Mouse (Mus musculus) MEL (cell line): Measurements from ENCODE around the gene Map3k21. TPM values are rescaled to one million over a fixed set of nuclear protein-coding genes. Genes with fewer than 3 reads are reported as not detected.
A peak's percentile ranks its signal among the peaks of the same experiment; 100 is the strongest.

Source experiments
- DNase-seq: peaks from one replicate; pipeline ENCODE4 v3.0.0; 2011; ENCODE audit warnings: low read depth, low spot score
- H3K27ac ChIP-seq: 2 replicates; pipeline ENCODE4 v1.5.1; 2012; ENCODE audit warnings: low read depth, mild to moderate bottlenecking, control low read depth, low read length, moderate library complexity; ENCODE audit not compliant: control insufficient read depth
- H3K27me3 ChIP-seq, 2 experiments: fragments of 150-350 bp in 1 of 2; sonication (generic) in 1 of 2; 2 replicates each; pipeline ENCODE4 v1.6.1; 2012; ENCODE audit warnings: low read length in 2 of 2, mild to moderate bottlenecking in 2 of 2, improper control_type of control experiment in 1 of 2, moderate library complexity in 1 of 2; ENCODE audit not compliant: insufficient read depth in 2 of 2, control insufficient read depth in 1 of 2
- H3K36me3 ChIP-seq, 2 experiments: 2 replicates each; pipeline ENCODE4 v1.6.1; 2012 to 2014; ENCODE audit warnings: low read length in 2 of 2, improper control_type of control experiment in 1 of 2, inconsistent platforms in 1 of 2, mild to moderate bottlenecking in 1 of 2; ENCODE audit not compliant: insufficient read depth in 2 of 2, control insufficient read depth in 1 of 2
- H3K4me1 ChIP-seq, 2 experiments: fragments of 150-350 bp in 1 of 2; sonication (generic) in 1 of 2; 2 replicates each; pipeline ENCODE4 v1.6.1; 2012; ENCODE audit warnings: low read length in 2 of 2, improper control_type of control experiment in 1 of 2, mild to moderate bottlenecking in 1 of 2; ENCODE audit not compliant: insufficient read depth in 2 of 2, control insufficient read depth in 1 of 2
- H3K4me3 ChIP-seq, 2 experiments: fragments of 150-350 bp in 1 of 2; sonication (generic) in 1 of 2; 2 replicates each; pipeline ENCODE4 v1.5.1; 2012; ENCODE audit warnings: low read depth in 2 of 2, low read length in 2 of 2, mild to moderate bottlenecking in 2 of 2, moderate library complexity in 2 of 2, control low read depth in 1 of 2, improper control_type of control experiment in 1 of 2; ENCODE audit not compliant: control insufficient read depth in 1 of 2, insufficient read depth in 1 of 2
- H3K79me2 ChIP-seq: 2 replicates; pipeline ENCODE4 v1.6.1; 2012; ENCODE audit warnings: mild to moderate bottlenecking, low read length, moderate library complexity; ENCODE audit not compliant: control insufficient read depth, poor library complexity, insufficient read depth
- H3K9ac ChIP-seq: 2 replicates; pipeline ENCODE4 v1.6.1; 2012; ENCODE audit warnings: low read depth, mild to moderate bottlenecking, control low read depth, low read length, moderate library complexity; ENCODE audit not compliant: control insufficient read depth, poor library complexity, severe bottlenecking
- H3K9me3 ChIP-seq: fragments of 150-350 bp; sonication (generic); replicated peaks from 2 replicates; pipeline ENCODE4 v1.6.1; 2012; ENCODE audit warnings: mild to moderate bottlenecking, low read length, improper control_type of control experiment, moderate library complexity; ENCODE audit not compliant: insufficient read depth
- CHD2 ChIP-seq: IDR thresholded peaks from 2 replicates; pipeline ENCODE4 v1.6.1; 2011; ENCODE audit warnings: low read length, improper control_type of control experiment
- CTCF ChIP-seq, 3 experiments: IDR thresholded peaks in 2 of 3; conservative IDR thresholded peaks in 1 of 3; 2 replicates each; pipeline ENCODE4 v1.5.1; 2011 to 2012; ENCODE audit warnings: low read length in 3 of 3, low read depth in 2 of 3, mild to moderate bottlenecking in 2 of 3, improper control_type of control experiment in 1 of 3, inconsistent platforms in 1 of 3, mixed read lengths in 1 of 3, moderate library complexity in 1 of 3; ENCODE audit not compliant: control insufficient read depth in 1 of 3, insufficient read depth in 1 of 3, poor library complexity in 1 of 3, severe bottlenecking in 1 of 3
- EP300 ChIP-seq, 2 experiments: IDR thresholded peaks; 2 replicates each; pipeline ENCODE4 v1.6.1; 2011; ENCODE audit warnings: improper control_type of control experiment in 2 of 2, low read length in 2 of 2, low read depth in 1 of 2, mild to moderate bottlenecking in 1 of 2
- ETS1 ChIP-seq: IDR thresholded peaks from 2 replicates; pipeline ENCODE4 v1.6.1; 2012; ENCODE audit warnings: low read depth, mild to moderate bottlenecking, inconsistent platforms, low read length, improper control_type of control experiment, moderate library complexity
- HCFC1 ChIP-seq: IDR thresholded peaks from 2 replicates; pipeline ENCODE4 v1.6.1; 2012; ENCODE audit warnings: low read depth, mild to moderate bottlenecking, inconsistent platforms, low read length, improper control_type of control experiment, moderate library complexity
- KAT2A ChIP-seq: conservative IDR thresholded peaks from 2 replicates; pipeline ENCODE4 v1.6.1; 2012; ENCODE audit warnings: low read depth, low read length, improper control_type of control experiment, inconsistent platforms
- MAX ChIP-seq: IDR thresholded peaks from 2 replicates; pipeline ENCODE4 v1.6.1; 2011; ENCODE audit warnings: low read length, improper control_type of control experiment
- MAZ ChIP-seq: IDR thresholded peaks from 2 replicates; pipeline ENCODE4 v1.6.1; 2012; ENCODE audit warnings: low read depth, mild to moderate bottlenecking, inconsistent platforms, low read length, improper control_type of control experiment
- MEF2A ChIP-seq: IDR thresholded peaks from 2 replicates; pipeline ENCODE4 v1.6.1; 2014; ENCODE audit warnings: low read depth, mild to moderate bottlenecking, inconsistent platforms, low read length, improper control_type of control experiment; ENCODE audit not compliant: poor library complexity, insufficient replicate concordance, severe bottlenecking; ENCODE audit errors: extremely low read depth
- MXI1 ChIP-seq: IDR thresholded peaks from 2 replicates; pipeline ENCODE4 v1.6.1; 2011; ENCODE audit warnings: mild to moderate bottlenecking, low read depth, low read length, improper control_type of control experiment
- MYB ChIP-seq: IDR thresholded peaks from 2 replicates; pipeline ENCODE4 v1.6.1; 2011; ENCODE audit warnings: mild to moderate bottlenecking, low read depth, low read length, improper control_type of control experiment
- RAD21 ChIP-seq: IDR thresholded peaks from 2 replicates; pipeline ENCODE4 v1.6.1; 2011; ENCODE audit warnings: mild to moderate bottlenecking, low read depth, low read length, improper control_type of control experiment
- RCOR1 ChIP-seq: IDR thresholded peaks from 2 replicates; pipeline ENCODE4 v1.6.1; 2012; ENCODE audit warnings: low read depth, mild to moderate bottlenecking, inconsistent platforms, low read length, improper control_type of control experiment
- USF1 ChIP-seq: IDR thresholded peaks from 2 replicates; pipeline ENCODE4 v1.6.1; 2014; ENCODE audit warnings: low read depth, mild to moderate bottlenecking, inconsistent platforms, low read length, improper control_type of control experiment, moderate library complexity
- polyA plus RNA-seq, 2 experiments: library from polyadenylated mRNA; stranded (reverse) in 1 of 2; unstranded in 1 of 2; fragments of >175 nt in 1 of 2; fragments of >200 nt in 1 of 2; gene quantifications; 2 replicates each; pipeline versions ENCODE4 v1.2.1 to v1.2.4; 2012; ENCODE audit warnings: low replicate concordance in 2 of 2, low read depth in 1 of 2; ENCODE audit not compliant: insufficient read length in 2 of 2, insufficient read depth in 1 of 2, missing spikeins in 1 of 2
- total RNA-seq: library from RNA; depleted of rRNA; stranded (reverse); fragments of 300-350 nt; gene quantifications from 2 replicates; pipeline ENCODE4 v1.2.3, GENCODE M21; 2012

Map3k21 gene
- total and polyA plus RNA-seq, 3 experiments = not detected

DNA sequence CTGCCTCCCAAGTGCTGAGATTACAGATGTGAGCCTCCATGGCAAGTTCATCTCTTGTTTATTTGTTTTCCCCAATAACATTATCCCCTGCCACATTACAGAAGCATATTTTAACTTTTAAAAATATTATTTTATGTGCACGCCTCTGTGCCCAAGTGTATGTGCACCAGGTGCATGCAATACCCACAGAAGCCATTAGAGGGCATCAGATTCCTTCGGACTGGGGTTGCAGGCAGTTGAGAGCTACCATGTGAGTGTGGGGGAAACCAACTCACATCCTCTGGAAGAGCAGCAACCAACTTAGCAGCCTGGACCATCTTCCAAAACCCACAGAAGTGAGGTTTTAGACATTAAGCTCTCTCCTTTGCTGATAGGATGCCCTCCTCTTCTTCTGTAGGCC lies 2.9 kb upstream of the Map3k21 start:
- Histone ChIP-seq H3K36me3 (no peaks in the 10 kb centered on the region), H3K27me3 (no peaks in the 10 kb centered on the region), H3K4me3 (no peak overlapping the region), H3K27ac (no peak overlapping the region), H3K9ac (no peak overlapping the region), H3K79me2 (no peaks in the 10 kb centered on the region), H3K4me1 (peaks cover 4 to 7% of the 10 kb centered on the region in 2 experiments; a peak in 1 of 4 replicates), H3K9me3 (no peaks in the 10 kb centered on the region)
- no peak for DNase-seq
- TF ChIP-seq CHD2 (no peak), MAX (no peak), MXI1 (no peak), CTCF (IDR thresholded peaks at IDR 0.05 in 2 of 3, conservative IDR thresholded peaks at IDR 0.05 in 1 of 3; ENCODE audit: control insufficient read depth in 1 of 3, insufficient read depth in 1 of 3, low read depth in 2 of 3, low read length in 3 of 3, poor library complexity in 1 of 3, severe bottlenecking in 1 of 3) (peak; percentile 7 to 36 (median 9); a peak in 3 of 6 replicates), MAZ (no peak), EP300 (IDR thresholded peaks at IDR 0.05; ENCODE audit: low read depth in 1 of 2, low read length in 2 of 2) (no peak), MYB (no peak), HCFC1 (no peak)

DNA sequence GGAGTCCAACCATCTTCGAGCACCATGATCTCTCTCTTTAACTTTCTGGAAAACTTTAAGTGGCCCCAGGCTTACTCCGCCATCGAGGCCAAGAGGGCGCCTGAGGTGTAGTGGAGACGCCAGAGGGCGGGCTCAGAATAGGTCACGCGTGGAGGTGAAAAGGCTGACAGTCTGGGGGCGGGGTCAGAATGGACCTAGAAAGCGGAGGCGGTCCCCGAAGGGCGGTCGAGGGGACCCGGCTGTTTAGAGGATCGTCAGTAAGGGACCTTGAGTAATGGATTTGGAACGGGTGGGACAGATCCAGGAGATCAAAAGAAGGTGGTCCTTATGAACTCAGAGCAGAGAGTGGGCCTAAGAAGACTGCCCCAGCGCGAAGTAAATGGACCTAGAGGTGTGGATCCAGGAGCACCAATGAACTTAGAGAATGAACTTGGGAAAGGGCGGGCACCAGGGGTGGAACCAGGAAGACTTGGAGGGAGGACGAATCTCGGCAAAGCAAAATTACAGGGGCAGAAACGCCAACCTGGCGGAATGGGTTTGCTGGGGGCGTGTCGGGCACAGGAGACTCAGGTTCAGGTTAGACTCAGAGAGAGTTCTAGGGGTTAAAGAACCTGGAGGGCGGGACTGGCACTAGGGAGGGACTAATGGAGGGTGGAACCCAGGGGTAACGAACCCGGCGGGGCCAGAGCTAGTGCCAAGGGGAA lies 437 bp upstream of the Map3k21 start:
- Histone ChIP-seq H3K79me2 (no peaks in the 10 kb centered on the region), H3K9ac (no peak overlapping the region), H3K4me1 (no peaks in the 10 kb centered on the region), H3K27me3 (no peaks in the 10 kb centered on the region), H3K27ac (no peak overlapping the region), H3K36me3 (no peaks in the 10 kb centered on the region), H3K4me3 (no peak overlapping the region), H3K9me3 (no peaks in the 10 kb centered on the region)
- no peak for DNase-seq
- TF ChIP-seq RCOR1 (no peak), ETS1 (no peak), RAD21 (no peak), MXI1 (no peak), KAT2A (no peak)

DNA sequence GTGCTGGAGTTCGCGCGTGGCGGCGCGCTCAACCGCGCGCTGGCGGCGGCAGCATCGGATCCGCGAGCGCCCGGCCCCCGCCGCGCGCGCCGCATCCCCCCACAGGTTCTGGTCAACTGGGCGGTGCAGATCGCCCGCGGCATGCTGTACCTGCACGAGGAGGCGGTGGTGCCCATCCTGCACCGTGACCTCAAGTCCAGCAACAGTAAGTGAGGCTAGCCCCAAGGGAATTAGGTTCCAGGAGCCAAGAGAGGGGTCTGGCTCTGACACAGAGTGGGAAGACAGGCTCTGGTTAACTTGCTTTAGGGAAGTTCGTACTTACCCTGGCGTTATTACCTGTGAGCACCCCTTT lies 955 bp downstream of the Map3k21 start:
- TF ChIP-seq MAZ (no peak), USF1 (no peak), MEF2A (no peak)
- TF ChIP-seq, all 39 proteins: peak for 0
- Histone ChIP-seq H3K4me3 (no peak overlapping the region), H3K9me3 (no peaks in the 10 kb centered on the region), H3K36me3 (no peaks in the 10 kb centered on the region), H3K27me3 (no peaks in the 10 kb centered on the region), H3K9ac (no peak overlapping the region), H3K27ac (no peak overlapping the region), H3K4me1 (no peaks in the 10 kb centered on the region), H3K79me2 (no peaks in the 10 kb centered on the region)
- DNase-seq = no peak
